Mouse (Mus musculus): ENCODE data around the gene Rab44.
"Not testable (repeated sequence)": the region's sequence is repeated elsewhere in the genome, so short reads cannot be mapped to it uniquely, and the experiment has no call there.

GRCm38 (mm10) chr17:29110356-29110755 lies 3.6 kb upstream of the Rab44 start:
- not testable (repeated sequence) for TF ChIP-seq CTCF (IDR thresholded peaks at IDR 0.05; ENCODE audit: borderline replicate concordance, insufficient read depth, low read length); POLR2A (IDR thresholded peaks at IDR 0.05; ENCODE audit: low read depth, low read length)
